Mouse (Mus musculus): ENCODE data around the gene Proz. TPM values are rescaled to one million over a fixed set of nuclear protein-coding genes. Genes with fewer than 3 reads are reported as not detected.
A peak's percentile ranks its signal among the peaks of the same experiment; 100 is the strongest.
"Not testable (repeated sequence)": the region's sequence is repeated elsewhere in the genome, so short reads cannot be mapped to it uniquely, and the experiment has no call there.

The Proz gene
- polyA plus RNA-seq, 1 experiment from 2014 or later = 0.56 TPM

DNA sequence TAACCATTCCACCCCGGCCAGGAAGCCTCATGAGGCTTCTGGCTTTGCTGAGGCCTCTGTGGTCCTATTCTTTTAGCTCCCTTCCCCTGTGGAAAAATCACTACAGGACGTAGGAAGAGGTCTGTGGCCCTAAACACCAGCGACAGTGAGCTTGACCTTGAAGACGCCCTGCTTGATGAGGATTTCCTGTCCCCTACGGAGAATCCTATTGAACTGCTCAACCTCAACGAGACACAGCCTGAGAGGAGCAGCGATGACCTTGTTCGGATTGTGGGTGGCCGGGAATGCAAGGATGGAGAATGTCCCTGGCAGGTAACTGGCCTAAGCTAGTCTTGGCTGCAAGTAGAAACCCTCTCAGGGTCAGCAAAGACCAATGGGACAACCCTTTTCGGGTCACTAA is 10.2 kb upstream of the Proz start:
- no peak overlapping the region for H3K4me2 ChIP-seq (replicated peaks)

DNA sequence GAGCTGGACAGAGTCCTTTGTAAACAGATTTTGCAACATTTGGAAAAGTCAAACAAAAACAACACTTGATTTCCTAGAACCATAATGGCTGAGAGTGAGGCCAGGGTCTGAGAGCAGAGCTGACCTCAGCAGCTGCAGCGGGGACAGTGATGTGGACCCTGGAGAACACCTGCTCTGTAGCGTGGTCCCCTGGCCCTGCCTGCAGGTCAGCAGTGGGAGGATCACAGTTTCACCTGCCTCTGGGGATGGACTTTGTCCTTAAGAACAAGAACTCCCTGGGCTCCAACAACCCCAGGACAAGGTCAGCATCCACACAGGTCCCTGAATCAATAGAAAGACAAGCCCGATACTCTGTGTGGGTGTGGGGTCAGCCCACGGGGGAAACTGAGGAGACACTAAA is 3.4 kb upstream of the Proz start:
- no peaks in the 10 kb centered on the region for H3K27me3 ChIP-seq
- 81% methylated on average over 4 of the region's 4 CpGs for WGBS
- no peaks in the 10 kb centered on the region for H3K36me3 ChIP-seq
- no peaks in the 10 kb centered on the region for H3K4me1 ChIP-seq
- no peak overlapping the region for H3K27ac ChIP-seq (replicated peaks)
- H3K4me3 ChIP-seq = no peak overlapping the region
- no peak overlapping the region for H3K9ac ChIP-seq (replicated peaks)
- no peaks in the 10 kb centered on the region for H3K9me3 ChIP-seq
- no peak for ATAC-seq (ENCODE audit: low FRiP score, low read depth)
- H3K4me2 ChIP-seq (replicated peaks) = no peak overlapping the region

More for the DNA sequence above, 10.2 kb upstream of the Proz start:
- 0 out of 2 replicates have a peak, but pooled peaks cover 8% of the 10 kb centered on the region for H3K27me3 ChIP-seq
- no peaks in the 10 kb centered on the region for H3K9me3 ChIP-seq
- H3K4me3 ChIP-seq = no peak overlapping the region
- ATAC-seq (ENCODE audit: low FRiP score, low read depth) = no peak
- H3K9ac ChIP-seq (replicated peaks) = no peak overlapping the region
- H3K4me1 ChIP-seq = no peaks in the 10 kb centered on the region
- WGBS = 76% methylated on average over 10 of the region's 10 CpGs
- no peaks in the 10 kb centered on the region for H3K36me3 ChIP-seq
- H3K27ac ChIP-seq (replicated peaks) = no peak overlapping the region

DNA sequence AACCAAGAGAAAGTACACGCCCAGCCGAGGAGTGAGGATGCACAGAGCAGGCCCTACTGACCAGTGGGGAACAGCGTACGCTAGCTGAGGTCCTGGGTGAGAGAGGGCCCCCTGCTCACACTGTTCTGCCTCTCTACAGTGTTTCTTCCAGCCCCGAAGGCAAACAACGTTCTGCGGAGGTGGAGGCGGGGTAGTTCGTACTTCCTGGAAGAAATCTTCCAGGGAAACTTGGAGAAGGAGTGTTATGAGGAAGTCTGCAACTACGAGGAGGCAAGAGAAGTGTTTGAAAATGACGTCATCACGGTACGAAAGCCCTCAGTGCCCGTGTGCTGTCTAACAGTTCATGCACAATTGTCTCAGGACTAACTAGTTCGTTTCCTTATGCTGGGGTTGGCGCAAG is 2.4 kb downstream of the Proz start:
- H3K9me3 ChIP-seq = no peaks in the 10 kb centered on the region
- WGBS = 82% methylated on average over 16 of the region's 16 CpGs
- no peak for ATAC-seq (ENCODE audit: low FRiP score, low read depth)
- H3K27me3 ChIP-seq = no peaks in the 10 kb centered on the region
- no peak overlapping the region for H3K4me3 ChIP-seq
- H3K36me3 ChIP-seq = no peaks in the 10 kb centered on the region
- H3K4me1 ChIP-seq = no peaks in the 10 kb centered on the region
- H3K4me2 ChIP-seq (replicated peaks) = no peak overlapping the region
- no peak overlapping the region for H3K27ac ChIP-seq (replicated peaks)
- no peak overlapping the region for H3K9ac ChIP-seq (replicated peaks)

DNA sequence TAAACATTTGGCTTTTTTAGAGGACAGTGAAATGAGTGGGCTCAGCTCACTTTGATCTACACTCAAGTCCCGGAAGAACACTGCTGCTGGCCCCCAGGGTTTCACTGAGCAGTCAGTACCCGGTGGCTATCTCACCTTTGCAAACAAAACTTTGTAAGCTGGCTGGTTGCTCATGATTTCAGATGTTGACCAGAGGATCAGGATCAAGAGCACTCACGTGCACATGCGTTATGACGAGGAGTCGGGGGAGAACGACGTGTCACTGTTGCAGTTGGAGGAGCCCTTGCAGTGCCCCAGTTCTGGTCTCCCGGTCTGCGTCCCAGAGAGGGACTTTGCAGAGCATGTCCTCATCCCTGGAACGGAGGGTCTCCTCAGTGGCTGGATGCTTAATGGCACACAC is 12.5 kb downstream of the Proz start:
- WGBS = 95% methylated on average over 11 of the region's 11 CpGs
- ATAC-seq (ENCODE audit: low FRiP score, low read depth) = no peak
- Histone ChIP-seq H3K4me3 (no peak overlapping the region), H3K36me3 (peaks cover 58% of the 10 kb centered on the region), H3K9ac (replicated peaks) (no peak overlapping the region), H3K9me3 (no peaks in the 10 kb centered on the region), H3K27me3 (no peaks in the 10 kb centered on the region), H3K4me1 (no peaks in the 10 kb centered on the region), H3K4me2 (replicated peaks) (no peak overlapping the region), H3K27ac (replicated peaks) (no peak overlapping the region)

DNA sequence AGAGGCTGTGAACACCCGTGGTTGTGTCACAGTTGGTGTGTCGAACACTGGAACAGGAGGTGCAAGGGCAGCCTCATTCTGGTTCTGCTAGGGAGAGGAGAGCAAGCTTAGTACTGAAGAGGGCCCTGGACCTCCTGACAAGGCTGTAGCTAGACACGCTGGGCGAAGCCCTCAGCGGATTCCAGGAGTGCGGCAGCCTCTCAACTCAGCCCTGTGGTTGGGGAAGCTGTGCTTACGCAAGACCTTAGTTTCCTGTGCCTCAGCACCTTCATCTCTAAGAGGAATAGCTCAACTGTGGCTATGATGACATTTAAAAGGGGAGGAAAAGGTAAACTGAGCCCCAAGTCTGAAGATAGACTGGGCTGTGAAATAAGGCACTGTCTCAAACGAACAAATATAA is 14.3 kb downstream of the Proz start:
- Histone ChIP-seq H3K4me3 (no peak overlapping the region), H3K9ac (replicated peaks) (no peak overlapping the region), H3K4me2 (replicated peaks) (no peak overlapping the region), H3K4me1 (no peaks in the 10 kb centered on the region), H3K9me3 (no peaks in the 10 kb centered on the region), H3K36me3 (peaks cover 76% of the 10 kb centered on the region), H3K27ac (replicated peaks) (no peak overlapping the region), H3K27me3 (no peaks in the 10 kb centered on the region)
- no peak for ATAC-seq (ENCODE audit: low FRiP score, low read depth)
- WGBS = 92% methylated on average over 8 of the region's 8 CpGs

DNA sequence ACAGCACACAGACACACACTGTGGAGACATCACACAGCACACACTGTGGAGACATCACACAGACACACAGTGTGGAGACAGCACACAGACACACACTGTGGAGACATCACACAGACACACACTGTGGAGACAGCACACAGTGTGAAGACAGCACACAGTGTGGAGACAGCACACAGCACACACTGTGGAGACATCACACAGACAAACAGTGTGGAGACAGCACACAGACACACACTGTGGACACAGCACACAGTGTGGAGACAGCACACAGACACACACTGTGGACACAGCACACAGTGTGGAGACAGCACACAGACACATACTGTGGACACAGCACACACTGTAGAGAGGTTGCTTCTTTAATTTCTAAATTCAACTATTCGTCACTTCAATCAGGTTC is 14.9 kb downstream of the Proz start:
- not testable (repeated sequence) for ATAC-seq (ENCODE audit: low FRiP score, low read depth); H3K27me3 ChIP-seq; H3K4me3 ChIP-seq; H3K27ac ChIP-seq (replicated peaks); H3K9me3 ChIP-seq; H3K4me2 ChIP-seq (replicated peaks); H3K9ac ChIP-seq (replicated peaks); H3K4me1 ChIP-seq
- WGBS = 95% methylated on average over 1 of the region's 1 CpGs
- H3K36me3 ChIP-seq = peaks cover 81% of the 10 kb centered on the region

DNA sequence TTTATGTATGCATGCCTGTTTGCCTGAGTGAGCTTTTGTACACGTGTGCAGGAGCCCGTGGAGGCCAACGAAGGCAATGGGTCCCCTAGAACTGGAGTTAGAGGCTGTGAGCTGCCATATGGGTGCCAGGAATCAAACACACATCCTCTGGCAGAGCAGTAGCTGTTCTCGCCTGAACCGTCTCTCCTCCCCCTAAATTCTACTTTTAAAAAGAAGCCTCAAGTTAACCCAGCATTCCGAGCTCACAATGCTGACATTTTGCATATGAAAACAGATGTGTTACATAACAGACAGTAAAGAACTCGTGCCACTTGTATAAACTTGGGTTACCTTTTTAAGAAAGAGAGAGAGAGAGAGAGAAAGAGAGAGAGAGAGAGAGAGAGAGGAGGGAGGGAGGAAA is 16.8 kb downstream of the Proz start:
- Histone ChIP-seq H3K27ac (replicated peaks) (no peak overlapping the region), H3K36me3 (peaks cover 100% of the 10 kb centered on the region), H3K9ac (replicated peaks) (no peak overlapping the region), H3K4me1 (no peaks in the 10 kb centered on the region), H3K27me3 (no peaks in the 10 kb centered on the region), H3K4me2 (replicated peaks) (no peak overlapping the region), H3K9me3 (no peaks in the 10 kb centered on the region), H3K4me3 (no peak overlapping the region)
- 94% methylated on average over 7 of the region's 7 CpGs for WGBS
- ATAC-seq (ENCODE audit: low FRiP score, low read depth) = no peak

DNA sequence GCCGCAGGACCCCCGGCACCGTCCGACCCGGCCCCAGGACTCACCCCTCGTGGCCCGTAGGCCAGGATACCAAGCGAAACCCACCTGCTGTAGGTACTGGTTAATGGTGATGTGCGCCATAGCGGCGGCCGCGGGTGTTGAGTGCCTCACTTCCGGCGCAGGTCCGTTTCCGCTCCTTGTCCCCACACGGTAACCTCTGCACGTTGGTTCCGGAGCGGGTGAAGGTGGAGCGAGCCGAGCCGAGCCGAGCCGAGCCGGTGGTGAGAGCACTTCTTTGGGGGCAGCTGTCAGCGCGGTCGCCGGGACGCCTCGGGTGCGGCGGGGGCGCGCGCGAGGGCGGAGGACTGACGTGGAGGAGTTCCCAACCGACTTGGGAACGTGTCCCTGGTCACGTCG is 44.0 kb downstream of the Proz start:
- Histone ChIP-seq H3K36me3 (peaks cover 3% of the 10 kb centered on the region; the same call in 1 of the 2 replicates), H3K4me2 (replicated peaks) (peak overlapping the region; percentile 99), H3K9ac (replicated peaks) (peak overlapping the region; percentile 97), H3K9me3 (no peaks in the 10 kb centered on the region), H3K4me3 (peak overlapping the region; percentile 95), H3K27me3 (no peaks in the 10 kb centered on the region), H3K27ac (replicated peaks) (peak overlapping the region; percentile 91), H3K4me1 (peaks cover 23% of the 10 kb centered on the region)
- WGBS = under 1% methylated on average over 45 of the region's 45 CpGs
- ATAC-seq (ENCODE audit: low FRiP score, low read depth) = peak; percentile 59

DNA sequence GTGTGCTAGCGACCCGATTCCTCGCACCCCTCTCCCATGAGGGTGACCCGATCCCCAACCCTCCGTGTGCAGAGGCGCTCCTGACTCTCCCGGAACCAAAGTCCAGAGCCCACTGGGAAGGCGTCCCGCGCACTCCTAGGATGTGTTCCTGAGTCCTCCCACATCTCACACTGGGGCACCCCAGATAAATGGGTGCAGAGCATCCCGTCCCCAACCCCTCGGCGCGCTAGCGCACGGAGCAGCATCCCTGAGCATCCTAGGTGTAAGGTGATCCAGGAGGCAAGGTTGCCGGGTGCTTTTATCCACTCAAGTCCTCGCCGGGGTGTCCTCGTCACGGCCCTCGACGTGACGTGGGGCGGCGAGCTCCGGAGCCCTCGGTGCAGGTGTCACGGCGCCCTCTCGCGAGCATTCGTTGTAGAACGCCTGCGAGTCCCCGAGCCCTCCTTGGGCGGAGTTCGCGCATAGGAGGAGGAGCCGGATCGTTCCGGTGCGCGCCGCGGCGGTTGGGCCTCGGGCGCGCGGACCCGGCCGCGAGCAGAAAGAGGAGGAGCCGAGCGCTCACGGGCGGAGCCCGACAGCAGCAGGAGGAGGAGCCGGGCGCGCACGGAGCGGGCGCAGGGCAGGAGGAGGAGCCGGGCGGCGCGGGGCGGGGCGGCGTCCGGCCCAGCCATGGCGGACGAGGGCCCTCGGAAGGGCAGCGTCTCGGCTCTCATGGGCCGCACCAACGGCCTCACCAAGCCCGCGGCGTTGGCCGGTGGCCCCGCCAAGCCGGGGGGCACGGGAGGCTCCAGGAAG is 44.6 kb downstream of the Proz start, which contains the start of the genes Pcid2 and Cul4a:
Gene Pcid2 (minus strand): TSS at position 373 of the 795 bp plus-strand sequence.
Gene Cul4a (plus strand): TSS at position 535 of the 795 bp plus-strand sequence.
- no peaks in the 10 kb centered on the region for H3K36me3 ChIP-seq
- H3K4me2 ChIP-seq (replicated peaks) = peak within 1 kb of the TSS; percentile 99
- H3K4me3 ChIP-seq = peak within 1 kb of the TSS; percentile 95
- peak within 1 kb of the TSS; percentile 97 for H3K9ac ChIP-seq (replicated peaks)
- peaks cover 23% of the 10 kb centered on the region for H3K4me1 ChIP-seq
- peak; percentile 94 for ATAC-seq (ENCODE audit: low FRiP score, low read depth)
- H3K27me3 ChIP-seq = no peaks in the 10 kb centered on the region
- under 1% methylated on average over 87 of the region's 87 CpGs for WGBS
- H3K27ac ChIP-seq (replicated peaks) = peak within 1 kb of the TSS; percentile 91
- no peaks in the 10 kb centered on the region for H3K9me3 ChIP-seq

DNA sequence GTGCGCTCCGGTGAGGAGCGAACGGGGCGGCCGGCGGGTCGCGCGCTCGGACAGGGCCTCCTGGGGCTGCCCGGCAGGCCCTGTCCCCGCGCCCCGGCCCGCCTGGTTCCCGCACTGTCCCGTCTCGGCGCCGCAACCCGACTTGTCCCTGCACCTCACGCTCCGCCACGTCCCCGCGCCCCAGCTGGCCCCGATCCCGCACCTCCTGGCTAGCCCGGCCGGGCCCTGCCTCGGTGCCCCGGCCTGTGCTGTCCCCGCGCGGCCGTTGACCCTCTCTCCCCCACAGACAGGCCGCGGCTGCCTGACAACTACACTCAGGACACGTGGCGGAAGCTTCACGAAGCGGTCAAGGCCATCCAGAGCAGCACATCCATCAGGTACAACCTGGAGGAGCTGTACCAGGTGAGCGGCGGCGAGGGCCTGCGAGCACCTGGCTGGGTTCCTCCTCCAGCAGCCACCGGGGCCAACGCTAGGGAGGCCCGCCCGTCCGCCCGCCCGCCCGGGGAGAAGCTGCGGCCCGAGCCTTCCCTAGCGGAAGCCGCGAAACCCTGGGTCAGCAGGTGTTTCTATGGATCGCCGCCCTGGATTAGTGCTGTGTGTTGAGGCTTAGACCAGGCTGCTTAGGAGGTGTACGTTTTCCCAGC is 45.3 kb downstream of the Proz start:
- H3K27ac ChIP-seq (replicated peaks) = peak overlapping the region; percentile 91
- H3K9me3 ChIP-seq = no peaks in the 10 kb centered on the region
- H3K4me1 ChIP-seq = peaks cover 23% of the 10 kb centered on the region
- H3K4me3 ChIP-seq = peak overlapping the region; percentile 95
- H3K27me3 ChIP-seq = no peaks in the 10 kb centered on the region
- peak overlapping the region; percentile 99 for H3K4me2 ChIP-seq (replicated peaks)
- H3K36me3 ChIP-seq = no peaks in the 10 kb centered on the region
- H3K9ac ChIP-seq (replicated peaks) = peak overlapping the region; percentile 97
- peak; percentile 75 for ATAC-seq (ENCODE audit: low FRiP score, low read depth)
- under 1% methylated on average over 61 of the region's 63 CpGs for WGBS

DNA sequence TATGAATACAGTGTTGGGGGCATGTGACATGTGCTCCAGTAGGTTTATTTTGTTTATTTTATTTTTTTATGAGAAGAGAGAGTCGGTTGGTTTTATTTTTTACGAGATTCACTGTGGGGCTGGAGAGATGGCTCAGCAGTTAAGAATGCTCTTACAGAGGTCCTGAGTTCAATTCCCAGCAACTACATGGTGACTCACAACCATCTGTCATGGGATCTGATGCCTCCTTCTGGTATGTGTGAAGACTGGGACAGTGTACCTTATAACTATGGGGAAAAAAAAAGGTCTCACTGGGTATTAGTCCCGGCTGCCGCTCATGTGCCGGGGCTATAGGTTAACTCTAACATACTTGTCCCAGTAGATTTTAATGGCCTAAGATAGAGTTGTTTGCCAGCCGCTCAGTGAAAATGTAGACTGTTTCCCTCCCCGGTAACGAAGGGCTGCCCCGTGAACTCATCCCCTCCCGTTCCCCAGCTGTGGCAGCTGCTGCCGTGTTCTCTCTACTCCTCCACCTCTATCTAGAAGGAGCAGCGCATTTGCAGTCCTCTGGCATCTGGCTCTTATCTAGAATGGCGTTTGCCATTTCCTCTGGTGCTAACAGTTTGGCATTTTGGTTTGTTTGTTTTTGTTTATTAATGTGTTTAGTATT is 47.4 kb downstream of the Proz start:
- ATAC-seq (ENCODE audit: low FRiP score, low read depth) = no peak
- Histone ChIP-seq H3K36me3 (no peaks in the 10 kb centered on the region), H3K27me3 (no peaks in the 10 kb centered on the region), H3K4me2 (replicated peaks) (no peak overlapping the region), H3K9me3 (no peaks in the 10 kb centered on the region), H3K4me1 (peaks cover 23% of the 10 kb centered on the region), H3K27ac (replicated peaks) (no peak overlapping the region), H3K9ac (replicated peaks) (no peak overlapping the region), H3K4me3 (no peak overlapping the region)
- 91% methylated on average over 13 of the region's 13 CpGs for WGBS

DNA sequence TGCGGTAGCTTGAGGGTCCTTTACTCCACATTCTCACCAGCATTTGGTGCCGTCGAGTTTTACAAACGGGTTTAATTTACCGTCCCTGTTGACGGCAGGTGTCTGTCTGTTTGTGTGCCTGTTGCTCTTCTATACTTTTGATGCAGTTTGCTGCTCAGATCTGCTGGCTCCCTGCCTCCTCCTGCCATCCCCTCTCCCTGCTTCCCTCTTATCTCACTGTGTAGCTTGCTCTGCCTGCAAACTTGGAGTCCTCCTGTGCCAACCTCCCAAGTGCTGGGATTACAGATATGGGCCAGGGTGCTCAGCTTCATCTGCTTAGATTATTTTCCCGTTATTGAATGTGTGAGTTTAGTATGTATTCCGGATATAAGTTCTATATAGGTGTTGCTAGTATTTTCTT is 48.3 kb downstream of the Proz start:
- Histone ChIP-seq H3K36me3 (0 out of 2 replicates have a peak, but pooled peaks cover 7% of the 10 kb centered on the region), H3K4me1 (peaks cover 18% of the 10 kb centered on the region), H3K4me3 (no peak overlapping the region), H3K9me3 (no peaks in the 10 kb centered on the region), H3K9ac (replicated peaks) (no peak overlapping the region), H3K27ac (replicated peaks) (no peak overlapping the region), H3K4me2 (replicated peaks) (no peak overlapping the region), H3K27me3 (no peaks in the 10 kb centered on the region)
- WGBS = 93% methylated on average over 8 of the region's 8 CpGs
- ATAC-seq (ENCODE audit: low FRiP score, low read depth) = no peak
